Mouse (Mus musculus): ENCODE measurements around the gene Pfkm. TPM values are rescaled to one million over a fixed set of nuclear protein-coding genes. Genes with fewer than 3 reads are reported as not detected.

Gene Pfkm
- polyA plus RNA-seq, 1 experiment from 2014 or later = 32.1 TPM

DNA sequence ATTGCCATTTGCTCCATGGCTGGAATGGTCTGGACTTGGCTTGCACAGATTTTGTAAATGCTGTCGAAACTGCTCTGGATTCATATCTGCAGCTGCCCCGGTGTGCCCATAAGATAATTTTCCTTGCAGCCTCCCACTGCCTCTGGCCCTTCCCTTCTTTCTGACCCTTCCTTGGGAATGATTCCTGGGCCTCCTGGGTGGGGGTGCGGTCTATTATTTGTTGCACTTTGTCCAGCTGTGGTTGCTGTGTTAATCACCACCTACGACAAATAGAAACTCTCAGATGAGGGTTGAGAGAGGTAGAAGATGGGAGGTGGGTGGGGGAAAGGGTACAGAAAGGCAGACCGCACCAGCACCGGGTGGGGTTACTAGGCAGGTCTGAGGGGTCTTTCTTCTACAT lies 14.8 kb downstream of the Pfkm start:
- H3K27ac ChIP-seq (ENCODE audit: low read depth, low read length) = no peak overlapping the region
- no peaks in the 10 kb centered on the region for H3K27me3 ChIP-seq (ENCODE audit: control insufficient read depth, insufficient read depth, low read length)
- WGBS = 90% methylated on average over 6 of the region's 6 CpGs
- no peak overlapping the region for H3K4me2 ChIP-seq (replicated peaks; ENCODE audit: low read depth, low read length)
- H3K4me1 ChIP-seq (replicated peaks; ENCODE audit: control insufficient read depth, insufficient read depth, low read length) = 0 out of 2 replicates have a peak, but pooled peaks cover 5% of the 10 kb centered on the region
- H3K9ac ChIP-seq (ENCODE audit: low read depth, low read length) = no peak overlapping the region
- no peak overlapping the region for H3K4me3 ChIP-seq (ENCODE audit: low read depth, low read length)
- no peaks in the 10 kb centered on the region for H3K9me3 ChIP-seq (ENCODE audit: control insufficient read depth, low read length)
- no peak for DNase-seq (ENCODE audit: low spot score)
- no peak for ATAC-seq (ENCODE audit: low FRiP score)
- H3K36me3 ChIP-seq (ENCODE audit: control insufficient read depth, insufficient read depth, low read length) = no peaks in the 10 kb centered on the region

DNA sequence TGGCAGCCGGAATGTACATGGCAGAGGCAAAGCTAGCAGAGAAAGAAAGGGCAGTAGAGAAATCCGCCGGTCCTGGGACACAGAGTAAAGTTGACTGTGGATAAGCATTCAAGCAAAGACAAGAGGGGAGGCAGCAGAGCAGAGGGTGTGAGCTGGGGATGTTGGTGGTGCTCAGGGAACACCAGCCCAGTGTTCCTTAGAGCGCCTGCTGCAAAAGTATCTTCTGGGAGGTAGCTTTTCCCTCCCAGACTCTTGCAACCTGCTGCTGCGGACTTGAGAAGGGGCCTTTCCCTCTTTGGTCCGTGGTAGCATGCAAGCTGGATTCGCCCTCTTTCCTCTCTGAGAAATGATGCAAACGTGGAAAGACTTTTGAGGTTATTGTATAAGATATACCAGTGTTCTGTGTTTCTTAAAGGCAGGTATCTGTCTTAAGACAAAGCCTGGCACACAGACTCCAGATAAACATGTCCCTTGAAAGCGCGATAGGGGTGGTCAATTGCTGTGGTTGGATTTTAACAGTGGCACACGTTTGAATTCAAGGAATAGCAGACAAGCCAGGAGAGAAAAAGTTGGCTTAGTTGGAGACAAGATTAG lies 15.4 kb downstream of the Pfkm start:
- no peak for ATAC-seq (ENCODE audit: low FRiP score)
- WGBS = 46% methylated on average over 11 of the region's 11 CpGs
- no peak for DNase-seq (ENCODE audit: low spot score)

DNA sequence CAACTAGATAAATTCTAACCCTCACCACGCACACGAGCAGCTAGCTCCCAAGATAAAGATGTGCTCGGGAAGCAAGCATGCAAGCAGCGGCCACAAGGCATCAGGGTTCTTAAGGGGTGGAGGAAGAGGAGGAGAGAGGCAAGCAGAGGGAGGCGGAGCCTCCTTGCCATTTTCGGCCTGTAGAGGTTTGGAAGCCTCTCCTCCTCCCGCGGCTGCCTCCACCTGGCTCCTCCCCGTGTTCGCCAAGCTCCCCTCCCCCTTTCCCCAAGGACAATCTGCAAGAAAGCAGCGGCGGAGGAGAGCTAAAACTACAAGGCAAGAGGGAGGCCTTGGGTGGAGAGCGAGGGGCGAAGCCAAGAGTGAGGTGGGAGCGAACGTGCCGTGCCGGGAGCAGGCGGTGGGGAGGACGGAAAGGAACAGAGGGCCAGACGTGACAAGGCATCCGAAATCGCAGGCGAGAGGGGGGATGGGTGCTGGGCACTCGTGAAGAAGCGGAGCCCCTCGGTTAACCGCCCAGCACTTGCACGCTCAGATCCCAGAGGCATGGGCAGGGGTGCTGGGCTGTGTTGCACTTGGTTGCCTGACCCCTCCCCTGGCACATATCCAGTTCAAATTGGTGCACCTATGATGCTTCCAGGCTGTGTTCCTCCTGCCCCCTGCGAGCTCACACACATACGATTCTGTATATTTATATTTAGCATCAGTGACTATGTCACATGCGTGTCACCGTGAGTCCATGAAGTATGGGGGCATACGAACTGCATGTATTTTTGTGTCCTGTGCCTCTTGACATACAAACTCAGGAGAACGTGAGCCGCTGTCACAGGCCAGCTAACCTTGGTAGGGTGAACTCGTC lies 16.1 kb downstream of the Pfkm start:
- DNase-seq (ENCODE audit: low spot score) = peak; percentile 83
- Histone ChIP-seq H3K4me2 (replicated peaks; ENCODE audit: low read depth, low read length) (peak overlapping the region; percentile 70), H3K4me3 (ENCODE audit: low read depth, low read length) (peak overlapping the region; percentile 59), H3K27ac (ENCODE audit: low read depth, low read length) (peak overlapping the region; percentile 64), H3K36me3 (ENCODE audit: control insufficient read depth, insufficient read depth, low read length) (no peaks in the 10 kb centered on the region), H3K9me3 (ENCODE audit: control insufficient read depth, low read length) (no peaks in the 10 kb centered on the region), H3K27me3 (ENCODE audit: control insufficient read depth, insufficient read depth, low read length) (no peaks in the 10 kb centered on the region), H3K9ac (ENCODE audit: low read depth, low read length) (peak overlapping the region; percentile 73), H3K4me1 (replicated peaks; ENCODE audit: control insufficient read depth, insufficient read depth, low read length) (0 out of 2 replicates have a peak, but pooled peaks cover 5% of the 10 kb centered on the region)
- peak; percentile 90 for ATAC-seq (ENCODE audit: low FRiP score)
- 5% methylated on average over 36 of the region's 37 CpGs for WGBS

More for the DNA sequence above, 15.4 kb downstream of the Pfkm start:
- Histone ChIP-seq H3K9me3 (ENCODE audit: control insufficient read depth, low read length) (no peaks in the 10 kb centered on the region), H3K27me3 (ENCODE audit: control insufficient read depth, insufficient read depth, low read length) (no peaks in the 10 kb centered on the region), H3K9ac (ENCODE audit: low read depth, low read length) (peak overlapping the region; percentile 73), H3K36me3 (ENCODE audit: control insufficient read depth, insufficient read depth, low read length) (no peaks in the 10 kb centered on the region), H3K4me1 (replicated peaks; ENCODE audit: control insufficient read depth, insufficient read depth, low read length) (0 out of 2 replicates have a peak, but pooled peaks cover 5% of the 10 kb centered on the region), H3K4me3 (ENCODE audit: low read depth, low read length) (peak overlapping the region; percentile 59), H3K4me2 (replicated peaks; ENCODE audit: low read depth, low read length) (peak overlapping the region; percentile 70), H3K27ac (ENCODE audit: low read depth, low read length) (no peak overlapping the region)

DNA sequence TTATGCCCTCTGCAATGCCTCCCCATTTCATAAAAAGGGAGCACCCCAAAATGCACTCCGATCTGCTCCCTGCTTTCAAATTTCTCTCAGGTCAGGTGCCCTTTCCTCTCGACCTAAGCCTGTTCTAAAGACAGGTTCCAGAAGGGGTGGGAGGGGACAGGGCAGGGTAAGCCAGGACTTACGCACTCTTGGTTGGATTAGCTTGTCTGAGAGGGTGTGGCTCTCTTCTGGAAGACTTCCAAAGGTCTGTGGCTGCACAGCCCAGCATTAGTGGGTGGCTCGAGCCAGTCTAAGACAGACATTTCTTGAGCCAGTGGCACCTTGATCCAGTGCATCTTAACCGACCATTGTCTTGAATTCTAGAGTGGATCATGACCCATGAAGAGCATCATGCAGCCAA lies 19.4 kb downstream of the Pfkm start:
- H3K9ac ChIP-seq (ENCODE audit: low read depth, low read length) = no peak overlapping the region
- 82% methylated on average over 5 of the region's 5 CpGs for WGBS
- H3K4me3 ChIP-seq (ENCODE audit: low read depth, low read length) = no peak overlapping the region
- no peak for DNase-seq (ENCODE audit: low spot score)
- H3K4me1 ChIP-seq (replicated peaks; ENCODE audit: control insufficient read depth, insufficient read depth, low read length) = 0 out of 2 replicates have a peak, but pooled peaks cover 5% of the 10 kb centered on the region
- no peak overlapping the region for H3K27ac ChIP-seq (ENCODE audit: low read depth, low read length)
- no peak overlapping the region for H3K4me2 ChIP-seq (replicated peaks; ENCODE audit: low read depth, low read length)
- no peak for ATAC-seq (ENCODE audit: low FRiP score)
- no peaks in the 10 kb centered on the region for H3K27me3 ChIP-seq (ENCODE audit: control insufficient read depth, insufficient read depth, low read length)
- H3K9me3 ChIP-seq (ENCODE audit: control insufficient read depth, low read length) = no peaks in the 10 kb centered on the region
- no peaks in the 10 kb centered on the region for H3K36me3 ChIP-seq (ENCODE audit: control insufficient read depth, insufficient read depth, low read length)

DNA sequence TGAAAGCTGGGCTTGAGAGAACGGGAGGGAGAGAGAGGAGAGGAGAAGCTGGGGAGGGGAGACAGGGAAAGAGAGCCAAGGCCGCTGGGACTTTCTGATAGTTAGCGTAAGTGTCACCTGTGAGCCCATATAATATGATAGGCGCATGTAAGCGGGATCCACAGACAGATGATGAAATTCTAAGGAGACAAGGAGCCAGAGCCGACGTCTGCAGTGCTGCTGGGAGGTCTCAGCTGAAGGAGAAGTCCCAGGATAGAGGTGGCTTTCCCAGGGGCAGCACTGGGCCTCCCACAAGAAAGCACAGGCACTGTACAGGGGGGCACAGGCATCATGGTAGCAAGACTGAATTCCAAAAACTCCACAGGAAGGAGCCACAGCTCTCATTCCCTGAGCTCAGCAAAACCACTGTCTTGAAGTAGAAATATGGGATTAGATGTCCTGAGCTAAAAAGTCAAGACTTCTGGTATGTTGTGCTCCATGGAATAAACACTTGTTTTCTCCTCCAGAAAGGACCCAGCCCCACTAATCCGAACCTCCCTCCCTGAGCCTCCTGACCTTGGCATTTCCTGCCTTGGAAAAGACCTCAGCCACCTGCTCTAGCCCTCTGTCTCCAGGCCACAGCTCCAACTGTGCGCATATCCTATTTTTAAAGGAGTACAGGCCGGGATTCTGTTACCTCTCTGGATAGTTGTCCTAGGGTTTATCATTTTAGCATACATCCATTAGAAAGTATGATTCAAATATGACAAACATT lies 21.9 kb downstream of the Pfkm start:
- H3K4me1 ChIP-seq (replicated peaks; ENCODE audit: control insufficient read depth, insufficient read depth, low read length) = no peaks in the 10 kb centered on the region
- no peak overlapping the region for H3K4me3 ChIP-seq (ENCODE audit: low read depth, low read length)
- H3K27ac ChIP-seq (ENCODE audit: low read depth, low read length) = no peak overlapping the region
- ATAC-seq (ENCODE audit: low FRiP score) = no peak
- no peak overlapping the region for H3K4me2 ChIP-seq (replicated peaks; ENCODE audit: low read depth, low read length)
- no peak for DNase-seq (ENCODE audit: low spot score)
- WGBS = 75% methylated on average over 10 of the region's 10 CpGs
- H3K9ac ChIP-seq (ENCODE audit: low read depth, low read length) = no peak overlapping the region
- no peaks in the 10 kb centered on the region for H3K36me3 ChIP-seq (ENCODE audit: control insufficient read depth, insufficient read depth, low read length)
- no peaks in the 10 kb centered on the region for H3K9me3 ChIP-seq (ENCODE audit: control insufficient read depth, low read length)
- no peaks in the 10 kb centered on the region for H3K27me3 ChIP-seq (ENCODE audit: control insufficient read depth, insufficient read depth, low read length)

DNA sequence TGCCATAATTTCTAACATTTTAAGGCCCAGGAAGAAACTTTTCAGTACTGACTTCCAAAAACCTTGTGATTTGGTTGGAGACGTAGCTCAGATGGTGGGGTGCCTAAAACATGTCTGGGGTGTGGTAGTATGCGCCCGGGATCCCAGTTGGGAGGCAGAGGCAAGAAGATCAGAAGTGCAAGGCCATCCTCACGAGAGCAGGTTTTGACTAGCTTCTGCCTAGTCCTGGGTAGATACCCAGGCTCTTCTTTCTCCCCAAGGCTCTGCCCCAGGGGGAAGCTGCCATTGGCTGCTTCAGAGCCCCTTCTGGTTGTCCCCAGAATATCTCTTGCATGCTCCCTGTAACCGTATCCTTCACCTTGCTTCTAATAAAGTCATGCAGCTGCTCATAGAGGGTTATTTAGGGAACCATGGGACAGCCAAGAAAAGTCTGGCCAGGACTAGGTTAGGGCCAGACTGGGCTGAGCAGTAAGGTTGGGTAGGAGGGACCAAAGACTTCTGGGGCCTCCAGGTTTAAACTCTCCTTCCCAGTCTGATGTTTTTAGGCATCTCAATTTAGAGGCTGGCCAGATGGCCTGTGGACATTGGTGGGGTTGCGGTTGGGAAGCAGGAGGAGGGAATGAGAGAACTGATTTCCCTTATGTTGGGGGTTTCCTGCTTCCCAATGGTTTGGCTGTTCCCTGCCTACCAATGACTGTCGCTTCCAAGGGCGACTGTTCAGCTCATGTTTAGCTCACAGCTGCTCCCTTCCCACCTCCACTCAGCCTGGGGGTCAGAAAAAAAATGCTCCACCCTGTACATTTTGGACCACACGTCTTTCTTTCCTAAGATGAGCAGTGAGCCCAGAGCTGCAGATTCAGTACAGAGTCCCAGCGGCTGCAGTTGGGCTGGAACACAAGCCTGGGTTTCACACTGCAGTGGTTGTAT lies 22.7 kb downstream of the Pfkm start:
- Histone ChIP-seq H3K9ac (ENCODE audit: low read depth, low read length) (no peak overlapping the region), H3K4me2 (replicated peaks; ENCODE audit: low read depth, low read length) (no peak overlapping the region), H3K36me3 (ENCODE audit: control insufficient read depth, insufficient read depth, low read length) (no peaks in the 10 kb centered on the region), H3K27ac (ENCODE audit: low read depth, low read length) (no peak overlapping the region), H3K4me1 (replicated peaks; ENCODE audit: control insufficient read depth, insufficient read depth, low read length) (no peaks in the 10 kb centered on the region), H3K9me3 (ENCODE audit: control insufficient read depth, low read length) (no peaks in the 10 kb centered on the region), H3K27me3 (ENCODE audit: control insufficient read depth, insufficient read depth, low read length) (no peaks in the 10 kb centered on the region), H3K4me3 (ENCODE audit: low read depth, low read length) (no peak overlapping the region)
- WGBS = 86% methylated on average over 10 of the region's 10 CpGs
- DNase-seq (ENCODE audit: low spot score) (no peak), ATAC-seq (ENCODE audit: low FRiP score) (no peak)

DNA sequence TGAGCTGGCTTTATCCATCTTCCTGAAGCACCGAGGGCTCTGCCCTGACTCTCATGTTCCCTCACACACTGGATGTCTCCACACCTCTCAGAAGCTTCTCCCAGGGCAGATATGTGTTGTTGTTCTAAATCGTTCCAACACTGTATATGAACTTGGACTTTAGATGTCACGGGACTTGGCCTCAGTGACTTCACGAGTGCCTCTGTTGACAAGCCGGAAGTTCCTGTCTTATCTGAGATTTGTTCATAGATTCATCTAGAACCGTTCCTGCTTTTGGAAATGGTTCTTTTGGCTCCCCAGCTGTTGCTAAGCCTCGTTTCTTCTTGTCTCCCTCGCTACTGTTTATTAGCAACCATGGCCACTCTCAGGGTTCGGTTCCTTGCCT lies 23.4 kb downstream of the Pfkm start:
- H3K4me1 ChIP-seq (replicated peaks; ENCODE audit: control insufficient read depth, insufficient read depth, low read length) = no peaks in the 10 kb centered on the region
- no peaks in the 10 kb centered on the region for H3K36me3 ChIP-seq (ENCODE audit: control insufficient read depth, insufficient read depth, low read length)
- H3K27me3 ChIP-seq (ENCODE audit: control insufficient read depth, insufficient read depth, low read length) = no peaks in the 10 kb centered on the region
- DNase-seq (ENCODE audit: low spot score) (no peak), ATAC-seq (ENCODE audit: low FRiP score) (no peak)
- H3K27ac ChIP-seq (ENCODE audit: low read depth, low read length) = no peak overlapping the region
- 94% methylated on average over 9 of the region's 9 CpGs for WGBS
- H3K9me3 ChIP-seq (ENCODE audit: control insufficient read depth, low read length) = no peaks in the 10 kb centered on the region
- no peak overlapping the region for H3K4me3 ChIP-seq (ENCODE audit: low read depth, low read length)
- H3K4me2 ChIP-seq (replicated peaks; ENCODE audit: low read depth, low read length) = no peak overlapping the region
- no peak overlapping the region for H3K9ac ChIP-seq (ENCODE audit: low read depth, low read length)

DNA sequence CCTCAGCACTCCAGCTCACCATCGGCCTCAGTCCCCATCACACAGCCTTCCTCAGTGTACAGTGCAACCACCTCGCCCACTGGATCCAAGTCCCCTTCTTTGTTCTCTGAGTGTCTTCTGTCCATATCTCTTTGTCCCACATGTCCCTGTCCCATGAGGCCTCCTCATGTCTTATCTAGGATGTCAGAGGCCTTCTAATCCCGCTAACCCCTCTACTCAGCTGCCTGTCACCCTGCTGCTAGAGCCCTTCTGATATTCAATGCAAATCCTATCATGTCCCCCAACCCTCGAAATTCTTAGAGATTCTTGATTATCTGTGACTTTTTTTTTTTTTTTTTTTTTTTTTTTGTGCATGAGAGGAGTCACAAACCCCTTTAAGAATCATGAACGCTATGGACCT lies 23.9 kb downstream of the Pfkm start:
- no peak for ATAC-seq (ENCODE audit: low FRiP score)
- Histone ChIP-seq H3K27me3 (ENCODE audit: control insufficient read depth, insufficient read depth, low read length) (no peaks in the 10 kb centered on the region), H3K9me3 (ENCODE audit: control insufficient read depth, low read length) (no peaks in the 10 kb centered on the region), H3K4me2 (replicated peaks; ENCODE audit: low read depth, low read length) (no peak overlapping the region), H3K9ac (ENCODE audit: low read depth, low read length) (no peak overlapping the region), H3K36me3 (ENCODE audit: control insufficient read depth, insufficient read depth, low read length) (no peaks in the 10 kb centered on the region), H3K4me1 (replicated peaks; ENCODE audit: control insufficient read depth, insufficient read depth, low read length) (no peaks in the 10 kb centered on the region), H3K4me3 (ENCODE audit: low read depth, low read length) (no peak overlapping the region), H3K27ac (ENCODE audit: low read depth, low read length) (no peak overlapping the region)
- WGBS = 85% methylated on average over 5 of the region's 5 CpGs
- DNase-seq (ENCODE audit: low spot score) = no peak
